Mouse (Mus musculus): ENCODE data around the gene Tubb4b. TPM values are rescaled to one million over a fixed set of nuclear protein-coding genes. Genes with fewer than 3 reads are reported as not detected.

The Tubb4b gene
- polyA plus RNA-seq, 1 experiment, result 193 TPM

DNA sequence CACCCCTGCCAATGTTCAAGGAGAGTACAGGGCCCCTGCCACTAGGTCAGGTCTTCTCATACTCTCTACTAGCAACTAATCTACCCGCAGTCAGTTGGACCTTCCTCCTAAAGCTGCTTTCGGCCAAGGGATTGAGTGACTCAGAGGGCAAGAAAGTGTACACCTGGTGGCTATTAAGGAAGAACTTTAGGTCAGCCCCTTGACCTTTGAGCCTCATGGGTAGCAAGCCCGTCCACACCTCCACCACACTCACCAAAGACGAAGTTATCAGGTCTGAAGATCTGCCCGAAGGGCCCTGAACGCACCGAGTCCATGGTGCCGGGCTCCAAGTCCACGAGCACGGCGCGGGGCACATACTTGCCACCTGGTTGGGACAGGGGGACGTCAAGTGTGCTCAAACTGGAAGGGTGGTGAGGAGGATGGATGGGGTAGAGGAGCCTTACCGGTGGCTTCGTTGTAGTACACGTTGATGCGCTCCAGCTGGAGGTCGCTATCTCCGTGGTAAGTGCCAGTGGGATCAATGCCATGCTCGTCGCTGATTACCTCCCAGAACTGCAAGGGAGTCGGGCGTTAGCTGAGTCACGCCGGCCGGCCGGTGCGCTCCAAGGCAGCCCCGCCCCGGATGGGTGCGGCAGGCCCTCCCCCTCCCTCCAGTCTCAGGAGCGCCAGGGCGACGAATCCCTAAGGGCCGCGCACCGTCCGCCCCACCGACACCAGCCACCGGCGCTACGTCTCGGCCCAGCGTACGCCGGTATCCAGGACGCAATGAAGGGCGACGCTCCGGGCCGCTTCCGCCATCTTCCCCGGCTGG, 616 bp downstream of the Tubb4b start:
- peaks cover 2% of the 10 kb centered on the region for H3K4me1 ChIP-seq (ENCODE audit: control insufficient read depth, insufficient read depth, low read length)
- 2% methylated on average over 49 of the region's 53 CpGs for whole genome bisulfite sequencing
- H3K27ac ChIP-seq (ENCODE audit: insufficient read depth, low read depth, low read length), result peak overlapping the region; percentile 88
- TF ChIP-seq CTCF (IDR thresholded peaks at IDR 0.05; ENCODE audit: insufficient read depth, low read depth, low read length) (no peak), POLR2A (IDR thresholded peaks at IDR 0.05; ENCODE audit: insufficient read depth, low read depth, low read length) (no peak)
- peak overlapping the region; percentile 86 for H3K4me3 ChIP-seq (ENCODE audit: insufficient read depth, low read depth, low read length)

- Histone ChIP-seq H3K4me1 (ENCODE audit: control insufficient read depth, insufficient read depth, low read length) (no peaks in the 10 kb centered on the region), H3K4me3 (ENCODE audit: insufficient read depth, low read depth, low read length) (no peak overlapping the region), H3K27ac (ENCODE audit: insufficient read depth, low read depth, low read length) (no peak overlapping the region)
- 74% methylated on average over 5 of the region's 5 CpGs for WGBS
- TF ChIP-seq POLR2A (IDR thresholded peaks at IDR 0.05; ENCODE audit: insufficient read depth, low read depth, low read length), result no peak
- no peak for TF ChIP-seq CTCF (IDR thresholded peaks at IDR 0.05; ENCODE audit: insufficient read depth, low read depth, low read length)
Observed at GRCm38 (mm10) chr2:25221331-25221772, 3.1 kb downstream of the Tubb4b start.

DNA sequence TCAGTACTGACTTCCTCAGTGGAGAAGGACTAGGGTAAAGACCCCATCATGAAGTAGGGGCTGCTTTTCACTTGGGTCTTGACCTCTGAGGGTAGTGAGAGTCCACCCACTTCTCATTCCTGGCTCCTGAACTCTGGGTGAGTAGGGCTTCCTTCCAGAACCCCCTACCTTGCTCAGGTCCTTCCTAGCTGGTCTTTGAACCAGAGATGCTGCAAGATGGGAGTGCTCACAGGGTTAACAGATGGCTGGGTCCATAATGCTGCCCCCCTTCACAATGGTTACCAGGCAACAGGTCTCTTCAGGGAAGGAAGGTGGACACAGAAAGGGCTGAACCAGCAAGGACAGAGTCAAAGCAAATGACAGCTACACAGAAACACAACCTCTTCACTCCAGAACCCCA, 6.1 kb downstream of the Tubb4b start, which contains the start of gene Fam166a:
Gene Fam166a (plus strand): TSS at position 301 of the 400 bp plus-strand sequence.
- H3K4me1 ChIP-seq (ENCODE audit: control insufficient read depth, insufficient read depth, low read length), result no peaks in the 10 kb centered on the region
- H3K4me3 ChIP-seq (ENCODE audit: insufficient read depth, low read depth, low read length), result no peak within 1 kb of the TSS
- TF ChIP-seq POLR2A (IDR thresholded peaks at IDR 0.05; ENCODE audit: insufficient read depth, low read depth, low read length), result no peak
- TF ChIP-seq CTCF (IDR thresholded peaks at IDR 0.05; ENCODE audit: insufficient read depth, low read depth, low read length), result no peak
- no peak within 1 kb of the TSS for H3K27ac ChIP-seq (ENCODE audit: insufficient read depth, low read depth, low read length)

GRCm38 (mm10) chr2:25217666-25218065, 6.8 kb downstream of the Tubb4b start:
- TF ChIP-seq POLR2A (IDR thresholded peaks at IDR 0.05; ENCODE audit: insufficient read depth, low read depth, low read length) (no peak), CTCF (IDR thresholded peaks at IDR 0.05; ENCODE audit: insufficient read depth, low read depth, low read length) (no peak)
- no peak overlapping the region for H3K27ac ChIP-seq (ENCODE audit: insufficient read depth, low read depth, low read length)
- 70% methylated on average over 2 of the region's 2 CpGs for WGBS
- no peak overlapping the region for H3K4me3 ChIP-seq (ENCODE audit: insufficient read depth, low read depth, low read length)
- H3K4me1 ChIP-seq (ENCODE audit: control insufficient read depth, insufficient read depth, low read length), result no peaks in the 10 kb centered on the region

- TF ChIP-seq CTCF (IDR thresholded peaks at IDR 0.05; ENCODE audit: insufficient read depth, low read depth, low read length) (no peak), POLR2A (IDR thresholded peaks at IDR 0.05; ENCODE audit: insufficient read depth, low read depth, low read length) (no peak)
- Histone ChIP-seq H3K4me3 (ENCODE audit: insufficient read depth, low read depth, low read length) (no peak within 1 kb of the TSS), H3K27ac (ENCODE audit: insufficient read depth, low read depth, low read length) (no peak within 1 kb of the TSS), H3K4me1 (ENCODE audit: control insufficient read depth, insufficient read depth, low read length) (peaks cover 8% of the 10 kb centered on the region)
- 77% methylated on average over 3 of the region's 3 CpGs for WGBS
Observed at GRCm38 (mm10) chr2:25214444-25214843, 10.1 kb downstream of the Tubb4b start, which contains the start of gene Stpg3. Gene Stpg3, minus strand, starts transcription at chr2:25214637.

GRCm38 (mm10) chr2:25213266-25213865, 11.1 kb downstream of the Tubb4b start:
- WGBS, result 74% methylated on average over 23 of the region's 23 CpGs

GRCm38 (mm10) chr2:25211121-25211670, 13.3 kb downstream of the Tubb4b start, which contains the start of gene Nelfb:
Gene Nelfb, minus strand, starts transcription at chr2:25211489.
- peak within 1 kb of the TSS; percentile 66 for H3K27ac ChIP-seq (ENCODE audit: insufficient read depth, low read depth, low read length)
- no peak for TF ChIP-seq CTCF (IDR thresholded peaks at IDR 0.05; ENCODE audit: insufficient read depth, low read depth, low read length)
- peak; percentile 49 for TF ChIP-seq POLR2A (IDR thresholded peaks at IDR 0.05; ENCODE audit: insufficient read depth, low read depth, low read length)
- peak within 1 kb of the TSS; percentile 84 for H3K4me3 ChIP-seq (ENCODE audit: insufficient read depth, low read depth, low read length)
- WGBS, result 1% methylated on average over 42 of the region's 44 CpGs
- peaks cover 11% of the 10 kb centered on the region for H3K4me1 ChIP-seq (ENCODE audit: control insufficient read depth, insufficient read depth, low read length)

More at GRCm38 (mm10) chr2:25213266-25213865, 11.1 kb downstream of the Tubb4b start:
- no peak overlapping the region for H3K4me3 ChIP-seq (ENCODE audit: insufficient read depth, low read depth, low read length)
- no peak overlapping the region for H3K27ac ChIP-seq (ENCODE audit: insufficient read depth, low read depth, low read length)
- peaks cover 8% of the 10 kb centered on the region for H3K4me1 ChIP-seq (ENCODE audit: control insufficient read depth, insufficient read depth, low read length)
- TF ChIP-seq POLR2A (IDR thresholded peaks at IDR 0.05; ENCODE audit: insufficient read depth, low read depth, low read length) (no peak), CTCF (IDR thresholded peaks at IDR 0.05; ENCODE audit: insufficient read depth, low read depth, low read length) (no peak)

DNA sequence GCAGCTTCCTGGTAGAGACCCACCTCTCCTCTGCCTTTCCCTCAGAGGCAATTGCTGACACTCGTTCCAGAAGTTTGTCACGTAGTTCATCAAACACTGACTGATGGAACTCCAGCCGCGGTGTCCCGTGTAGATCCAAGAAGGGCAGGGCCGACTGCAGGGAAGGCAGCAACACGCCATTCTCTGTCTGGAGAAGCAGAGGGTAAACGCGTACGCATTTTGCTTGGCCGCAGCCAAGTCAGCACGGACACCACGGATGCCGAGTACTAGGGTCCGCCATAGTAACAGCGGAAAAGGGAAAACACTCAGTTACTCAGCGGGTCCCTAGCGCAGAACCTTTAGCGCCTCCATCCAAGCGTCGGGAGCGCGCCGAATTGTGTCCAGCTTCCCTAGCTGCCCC, 13.8 kb downstream of the Tubb4b start:
- TF ChIP-seq CTCF (IDR thresholded peaks at IDR 0.05; ENCODE audit: insufficient read depth, low read depth, low read length) (no peak), POLR2A (IDR thresholded peaks at IDR 0.05; ENCODE audit: insufficient read depth, low read depth, low read length) (no peak)
- Histone ChIP-seq H3K4me1 (ENCODE audit: control insufficient read depth, insufficient read depth, low read length) (peaks cover 11% of the 10 kb centered on the region), H3K27ac (ENCODE audit: insufficient read depth, low read depth, low read length) (peak overlapping the region; percentile 66), H3K4me3 (ENCODE audit: insufficient read depth, low read depth, low read length) (peak overlapping the region; percentile 84)
- under 1% methylated on average over 24 of the region's 24 CpGs for WGBS

GRCm38 (mm10) chr2:25207593-25207992, 16.9 kb downstream of the Tubb4b start:
- TF ChIP-seq POLR2A (IDR thresholded peaks at IDR 0.05; ENCODE audit: insufficient read depth, low read depth, low read length) (no peak), CTCF (IDR thresholded peaks at IDR 0.05; ENCODE audit: insufficient read depth, low read depth, low read length) (no peak)
- no peak overlapping the region for H3K27ac ChIP-seq (ENCODE audit: insufficient read depth, low read depth, low read length)
- no peak overlapping the region for H3K4me3 ChIP-seq (ENCODE audit: insufficient read depth, low read depth, low read length)
- H3K4me1 ChIP-seq (ENCODE audit: control insufficient read depth, insufficient read depth, low read length), result peaks cover 11% of the 10 kb centered on the region
- 41% methylated on average over 1 of the region's 1 CpGs for WGBS

Data from olfactory bulb, adult 2 months (tissue).